Mouse (Mus musculus) regulatory T cell (primary cell): Measurements from ENCODE around the gene Secisbp2.

Source experiments
- in situ Hi-C: fragments of 300-600 bp; cut with MboI, MseI; formaldehyde crosslinking; loops from one replicate; pipeline ENCODE4 v1.15.1; 2025; ENCODE audit warnings: high pct_unique_total_duplicates

Secisbp2 gene

DNA sequence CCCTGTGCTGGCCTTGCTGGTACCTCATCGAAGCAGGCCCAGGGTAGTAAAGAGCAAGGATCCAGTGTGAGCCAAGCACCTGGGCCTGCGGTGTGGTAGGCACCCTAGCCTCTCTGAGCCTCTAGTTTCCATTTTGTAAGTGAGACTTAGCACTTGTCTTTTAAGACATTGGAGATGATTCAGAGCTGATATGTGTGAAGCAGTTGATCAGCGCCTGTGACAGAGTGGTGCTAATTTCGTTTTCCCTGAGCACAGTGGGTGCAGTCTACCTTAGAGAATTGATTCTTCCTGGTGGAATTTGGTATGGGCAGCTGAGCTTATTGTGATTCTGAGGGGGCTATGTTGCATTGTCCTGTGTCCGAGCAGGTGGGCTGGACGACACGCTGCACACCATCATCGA lies 30.1 kb downstream of the Secisbp2 start:
- in situ Hi-C loops, result loop anchor here (25.0 kb wide), 1 partner anchor 556 kb away; no protein-coding TSS in a partner anchor

DNA sequence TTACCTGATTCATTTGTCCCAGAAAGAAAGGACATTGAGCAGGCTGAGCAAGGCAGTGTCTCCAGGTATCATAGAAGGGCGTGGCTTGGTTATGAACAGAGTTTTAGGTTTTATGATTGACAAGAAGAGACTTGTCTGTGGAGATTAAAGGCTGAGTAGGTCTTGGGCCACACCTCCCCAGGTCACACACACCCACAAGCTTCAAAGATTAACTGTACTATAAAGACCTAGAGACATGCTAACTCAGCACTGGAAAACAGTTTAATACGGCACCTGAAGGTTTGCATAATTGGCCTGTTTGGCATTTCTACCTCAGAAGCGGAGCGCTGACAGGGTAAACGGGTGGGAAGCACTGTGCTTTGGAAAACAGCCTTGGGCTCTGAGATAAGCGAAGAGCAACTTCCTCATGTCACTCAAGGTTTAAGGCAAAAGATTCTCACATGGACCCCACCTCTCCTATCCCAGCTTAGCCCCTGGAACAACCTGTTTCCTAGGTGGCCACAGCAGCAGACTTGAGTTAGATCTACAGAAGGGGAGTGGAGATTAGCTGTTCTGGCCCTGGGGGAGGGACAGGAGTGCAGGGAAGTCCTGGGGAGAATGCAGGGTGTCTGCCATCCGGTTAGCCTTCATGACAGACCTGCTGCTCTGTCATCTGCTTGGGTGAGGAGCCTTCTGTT lies 33.9 kb downstream of the Secisbp2 start:
- in situ Hi-C loops, result loop anchor here (25.0 kb wide), 1 partner anchor 552 kb away; no protein-coding TSS in a partner anchor

DNA sequence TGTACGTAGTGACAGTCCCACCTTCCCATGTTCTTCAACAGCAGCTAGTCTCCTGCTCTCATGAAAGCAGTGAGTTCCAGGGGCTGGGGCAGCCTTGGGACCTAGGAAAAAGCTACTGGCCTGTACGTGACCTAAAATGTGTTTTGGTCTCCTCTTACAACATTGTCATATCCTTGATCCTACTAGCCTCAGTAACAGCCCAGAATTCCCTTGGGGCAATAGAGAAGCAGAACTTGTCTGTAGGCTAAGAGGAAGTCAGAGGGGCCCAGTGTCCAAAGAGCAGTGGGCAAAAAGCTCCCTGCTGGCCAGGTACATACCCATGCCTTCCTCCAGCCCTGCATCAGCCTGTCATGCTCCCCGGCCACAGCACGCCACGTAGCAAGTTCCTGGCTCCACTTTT lies 35.5 kb downstream of the Secisbp2 start:
- in situ Hi-C loops, result loop anchor here (25.0 kb wide), 1 partner anchor 550 kb away; no protein-coding TSS in a partner anchor

DNA sequence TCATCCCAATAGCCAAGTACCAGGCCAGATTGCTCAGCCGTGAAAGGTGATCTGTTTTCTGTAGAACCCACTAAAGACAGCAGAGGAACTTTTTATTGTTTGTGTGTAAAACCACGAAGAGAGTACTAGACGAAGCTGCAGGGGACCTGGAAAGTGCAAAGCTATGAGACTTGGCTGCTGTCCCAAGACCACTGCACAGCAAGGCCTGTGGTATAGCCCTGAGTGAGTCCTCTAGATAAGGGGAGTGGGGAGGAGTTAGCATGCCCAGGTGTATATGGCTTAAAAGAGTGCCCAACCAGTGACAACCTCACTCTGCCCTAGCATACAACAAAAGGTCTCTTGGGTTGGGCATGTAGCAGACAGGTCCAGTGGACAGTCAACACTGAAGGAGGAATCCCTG lies 37.2 kb downstream of the Secisbp2 start:
- in situ Hi-C loops, result loop anchor here (25.0 kb wide), 1 partner anchor 549 kb away; no protein-coding TSS in a partner anchor

DNA sequence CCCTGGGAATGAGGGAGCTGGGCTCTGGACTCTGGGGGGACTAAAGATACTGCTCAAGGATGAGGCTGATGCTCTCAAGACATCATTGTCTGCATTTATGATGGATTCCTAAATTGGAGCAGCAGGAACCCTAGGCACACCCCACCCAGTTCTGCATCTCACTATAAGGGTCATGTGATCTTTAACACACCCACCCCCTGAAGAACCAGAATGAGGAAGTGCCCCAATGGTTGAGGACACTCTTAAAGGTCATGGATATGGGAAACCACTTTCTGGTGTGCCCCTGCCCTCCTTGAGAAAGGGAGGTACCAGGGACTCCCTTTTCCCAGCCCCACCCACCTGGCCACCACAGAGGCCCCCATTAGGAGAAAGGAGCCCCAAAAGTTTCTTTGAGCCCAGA lies 45.0 kb downstream of the Secisbp2 start:
- in situ Hi-C loops, result loop anchor here (25.0 kb wide), 1 partner anchor 541 kb away; no protein-coding TSS in a partner anchor

DNA sequence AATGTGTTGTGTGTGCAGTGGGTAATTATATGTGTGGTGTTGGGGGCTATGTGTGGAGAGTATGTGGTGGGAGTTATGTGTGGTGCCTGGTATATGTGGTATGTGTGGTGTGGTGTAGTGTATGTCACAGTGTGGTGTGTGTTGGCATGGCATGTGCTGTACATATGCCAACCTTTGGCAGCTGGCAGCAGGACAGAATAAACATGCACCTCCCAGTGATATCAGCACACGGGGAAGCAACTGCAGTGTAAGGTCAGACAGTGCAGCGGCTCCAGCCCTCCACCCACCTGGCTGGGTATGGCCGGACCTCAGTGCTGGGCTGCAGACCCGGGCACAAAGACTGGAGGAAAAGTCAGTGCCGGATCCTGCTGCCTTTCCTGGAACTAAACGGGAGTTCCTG lies 46.0 kb downstream of the Secisbp2 start:
- in situ Hi-C loops, result loop anchor here (25.0 kb wide), 1 partner anchor 540 kb away; no protein-coding TSS in a partner anchor

DNA sequence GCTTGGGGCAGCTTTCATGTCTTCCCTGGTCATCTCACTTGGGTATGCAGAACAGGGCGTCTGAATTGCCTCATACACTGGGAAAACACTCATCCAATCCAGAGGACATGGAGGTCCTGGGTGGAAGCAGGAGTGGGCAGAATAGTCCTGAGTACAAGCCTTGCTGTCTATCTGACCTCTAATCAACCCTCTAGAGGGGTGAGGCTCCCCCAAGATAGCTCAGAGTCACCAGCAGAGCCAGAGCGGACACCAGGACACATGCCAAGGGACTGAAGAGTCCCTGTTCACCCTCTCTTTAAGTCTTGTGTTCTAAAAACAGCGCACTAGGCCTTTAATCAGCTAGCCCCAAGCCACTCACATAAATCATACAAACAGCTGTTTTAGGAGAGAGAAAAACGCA lies 46.4 kb downstream of the Secisbp2 start:
- in situ Hi-C loops, result loop anchor here (25.0 kb wide), 1 partner anchor 539 kb away; no protein-coding TSS in a partner anchor

DNA sequence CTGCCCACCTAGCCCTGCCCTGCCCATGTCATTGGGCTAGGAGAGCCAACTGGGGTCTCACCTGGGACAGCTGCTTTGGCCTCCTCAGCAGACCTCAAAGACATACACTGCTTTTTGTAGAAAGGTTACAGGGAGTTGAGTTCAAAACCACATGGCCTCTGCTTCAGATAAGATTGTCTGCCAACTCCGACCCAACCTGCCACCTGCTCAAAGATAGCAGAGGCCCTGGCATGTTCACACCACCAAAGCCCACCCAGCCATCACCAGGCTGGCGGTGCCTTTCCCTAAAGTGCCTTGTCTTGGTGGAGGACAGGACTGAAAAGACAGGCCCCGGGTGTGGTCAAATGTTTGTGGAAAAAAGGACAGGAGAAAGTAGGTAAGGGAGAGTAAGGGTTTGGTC lies 46.8 kb downstream of the Secisbp2 start:
- in situ Hi-C loops, result loop anchor here (25.0 kb wide), 1 partner anchor 539 kb away; no protein-coding TSS in a partner anchor

DNA sequence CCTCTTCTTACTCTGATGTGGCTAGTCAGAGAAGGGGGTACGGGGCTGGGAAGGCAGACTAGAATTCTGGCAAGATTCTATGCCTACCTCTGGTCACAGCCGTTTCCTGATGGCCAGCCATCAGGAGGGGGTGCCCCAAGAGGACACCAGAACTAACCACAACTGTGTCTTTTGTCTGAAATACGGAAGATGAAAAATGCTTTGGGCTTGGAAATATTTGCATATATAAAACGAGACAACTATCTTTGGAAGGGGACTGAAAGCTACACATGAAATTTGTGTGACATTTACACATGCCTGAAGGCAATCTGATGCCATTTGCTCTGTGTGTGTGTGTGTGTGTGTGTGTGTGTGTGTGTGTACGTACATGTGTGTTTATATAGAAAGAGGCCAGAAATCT lies 52.4 kb downstream of the Secisbp2 start:
- in situ Hi-C loops, result loop anchor here (10.0 kb wide), 1 partner anchor 1411 kb away; no protein-coding TSS in a partner anchor

DNA sequence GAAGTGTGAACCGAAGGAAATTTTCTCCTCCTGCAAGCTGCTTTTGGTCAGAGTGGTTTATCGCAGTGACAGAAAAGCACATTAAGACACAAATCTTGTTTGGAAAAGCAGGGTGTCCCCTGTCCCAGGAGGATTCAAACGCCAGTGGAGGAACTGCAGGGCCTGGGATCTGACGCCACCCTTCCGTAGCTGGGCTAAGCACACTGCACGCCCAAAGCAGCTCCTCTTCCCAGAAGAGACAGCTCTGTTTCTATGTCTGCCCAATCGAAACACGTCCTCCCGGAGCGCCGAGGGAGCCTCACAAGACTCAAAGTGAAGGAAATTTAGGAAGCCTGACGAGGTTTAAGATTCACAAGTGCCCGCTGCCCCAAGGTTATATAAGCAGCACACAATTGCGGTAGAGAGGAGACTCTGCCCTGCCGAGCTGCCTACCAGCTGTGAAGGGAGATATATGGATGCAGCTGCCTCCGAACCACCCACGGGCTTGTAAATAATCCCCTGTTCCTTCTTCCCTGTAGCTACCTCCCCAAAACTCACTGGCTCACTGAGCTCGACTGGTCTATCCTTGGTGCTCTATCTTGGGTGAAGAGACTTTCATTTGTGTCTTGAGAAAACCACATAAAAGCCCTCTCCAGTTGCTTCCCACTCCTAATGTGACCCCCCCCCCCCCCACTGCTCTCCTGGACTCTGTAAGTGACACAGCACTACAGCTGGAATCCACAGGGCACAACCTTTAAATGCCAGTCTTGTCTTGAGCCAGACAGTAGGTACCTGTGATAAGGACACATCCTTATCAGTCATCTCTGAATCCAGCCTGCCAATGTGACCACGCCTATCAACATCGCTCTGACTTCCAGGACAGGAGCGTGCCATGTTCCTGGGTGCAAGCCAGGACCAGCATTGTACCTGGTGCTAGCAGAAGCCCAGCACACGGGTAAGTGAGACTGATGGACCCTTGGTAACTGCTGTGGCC lies 54.7 kb downstream of the Secisbp2 start:
- in situ Hi-C loops, result loop anchor here (10.0 kb wide), 1 partner anchor 1409 kb away; no protein-coding TSS in a partner anchor

DNA sequence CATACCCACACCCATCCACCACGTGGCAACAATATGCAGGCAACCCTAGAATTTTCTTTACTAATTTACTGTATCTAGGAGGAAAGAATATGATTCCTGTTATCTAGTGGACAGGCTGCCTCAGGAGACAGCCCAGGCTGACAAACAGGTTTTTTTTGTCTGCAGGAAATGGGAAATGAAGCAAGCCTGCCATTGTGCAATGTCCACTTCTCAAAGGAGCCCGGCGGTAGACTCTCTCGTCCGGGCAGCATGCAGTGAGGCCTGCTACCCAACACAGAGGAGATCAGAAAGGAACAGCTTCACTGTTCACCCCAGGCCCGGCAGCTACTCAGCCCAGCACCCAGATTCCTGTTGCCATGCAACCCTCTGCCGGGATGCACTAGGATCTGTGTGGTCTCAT lies 59.2 kb downstream of the Secisbp2 start:
- in situ Hi-C loops, result no loop called here

DNA sequence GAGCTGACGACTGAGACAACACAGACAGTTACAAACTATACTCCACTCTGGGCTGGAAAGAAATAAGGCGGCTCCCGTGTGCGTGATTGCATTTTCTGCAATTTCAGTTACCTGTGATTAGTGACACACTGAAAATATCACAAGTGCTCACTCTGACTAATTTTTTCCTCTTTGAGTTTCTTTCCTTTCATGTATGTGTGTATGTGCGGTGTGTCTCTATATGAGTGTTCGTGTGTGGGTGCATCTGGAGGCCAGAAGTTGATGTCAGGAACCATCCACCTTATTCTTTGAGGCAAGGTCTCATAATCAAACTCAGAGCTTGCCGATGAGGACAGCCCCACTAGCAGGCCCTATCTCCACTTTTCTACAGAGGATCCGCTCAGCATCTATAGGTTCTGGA lies 60.5 kb downstream of the Secisbp2 start:
- in situ Hi-C loops, result no loop called here

DNA sequence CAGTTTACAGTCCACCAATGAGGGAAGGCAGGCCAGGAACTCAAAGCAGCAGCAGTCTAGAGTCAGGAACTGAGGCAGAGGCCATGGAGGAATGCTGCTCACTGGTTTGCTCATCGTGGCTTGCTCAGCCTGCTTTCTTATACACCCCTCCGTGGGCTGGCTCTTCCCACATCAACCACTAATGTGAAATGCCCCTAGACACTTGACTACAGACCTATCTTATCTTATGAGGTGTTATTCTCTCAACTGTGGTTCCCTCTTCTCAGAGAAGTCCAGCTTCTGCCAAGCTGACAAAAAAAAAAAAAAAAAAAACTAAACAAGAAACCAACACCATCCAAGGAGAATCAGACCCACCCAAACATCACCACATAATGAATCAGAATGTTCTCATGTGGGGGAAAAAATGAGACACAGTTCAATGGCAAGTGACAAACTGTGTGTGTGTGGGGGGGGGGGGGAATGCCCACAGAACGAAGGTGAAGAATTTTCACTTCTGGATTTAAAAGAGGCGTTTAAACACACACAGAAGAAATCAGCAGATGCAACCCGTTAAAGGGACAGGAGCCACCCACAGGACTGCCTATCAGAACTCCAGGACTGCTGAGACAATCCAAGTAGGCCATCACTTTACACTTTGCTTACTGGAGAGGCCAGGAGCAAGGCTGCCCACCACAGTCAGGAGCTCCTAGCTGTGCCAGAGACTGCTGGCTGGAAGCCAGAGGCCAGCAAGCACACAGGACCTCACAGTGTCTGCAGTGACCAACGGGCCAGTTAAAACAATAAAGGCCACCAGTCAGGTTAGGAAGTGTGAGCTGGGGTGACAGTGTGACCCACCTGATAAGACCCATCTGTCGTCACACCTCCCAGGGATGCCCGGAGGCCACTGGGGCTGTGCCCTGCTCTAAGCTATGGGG lies 65.1 kb downstream of the Secisbp2 start:
- in situ Hi-C loops, result no loop called here

DNA sequence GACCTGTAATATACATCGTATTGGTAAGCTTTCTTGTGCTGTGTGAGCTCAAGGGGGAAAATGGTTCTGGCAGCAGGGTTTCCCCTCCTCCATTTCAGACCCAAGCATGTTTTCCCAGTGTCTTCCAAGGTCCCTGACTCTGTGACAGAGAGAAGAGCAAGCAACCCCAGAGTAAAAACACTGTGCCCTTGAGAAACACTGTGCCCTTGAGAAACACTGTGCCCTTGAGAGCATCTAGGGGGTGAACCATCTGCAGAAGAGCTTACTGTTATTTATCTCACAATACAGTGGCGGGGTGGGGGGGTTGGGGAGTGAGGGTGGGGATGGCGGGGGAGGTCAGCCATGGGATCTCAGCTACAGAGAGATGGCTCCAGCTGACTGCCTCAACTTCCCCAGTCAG lies 67.8 kb downstream of the Secisbp2 start:
- in situ Hi-C loops, result no loop called here

DNA sequence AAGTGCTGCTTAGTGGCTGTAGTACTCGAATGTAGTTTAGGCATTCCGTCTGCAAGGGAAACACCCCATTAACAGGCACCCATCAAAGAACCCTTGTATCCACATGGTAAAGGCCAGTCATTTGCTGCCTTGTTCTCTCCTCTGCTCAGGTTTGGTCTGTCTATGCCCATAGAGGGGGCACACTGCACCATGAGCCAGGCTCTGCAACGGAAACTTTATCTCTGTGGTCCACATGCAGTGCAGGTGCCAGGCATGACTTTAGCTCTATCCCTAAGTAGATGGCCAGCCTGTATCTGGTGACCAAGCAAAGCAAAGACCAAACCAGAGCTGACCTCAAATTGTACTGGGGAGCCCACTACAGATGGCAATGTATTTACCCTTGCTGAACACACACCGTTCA lies 69.1 kb downstream of the Secisbp2 start:
- in situ Hi-C loops, result no loop called here

DNA sequence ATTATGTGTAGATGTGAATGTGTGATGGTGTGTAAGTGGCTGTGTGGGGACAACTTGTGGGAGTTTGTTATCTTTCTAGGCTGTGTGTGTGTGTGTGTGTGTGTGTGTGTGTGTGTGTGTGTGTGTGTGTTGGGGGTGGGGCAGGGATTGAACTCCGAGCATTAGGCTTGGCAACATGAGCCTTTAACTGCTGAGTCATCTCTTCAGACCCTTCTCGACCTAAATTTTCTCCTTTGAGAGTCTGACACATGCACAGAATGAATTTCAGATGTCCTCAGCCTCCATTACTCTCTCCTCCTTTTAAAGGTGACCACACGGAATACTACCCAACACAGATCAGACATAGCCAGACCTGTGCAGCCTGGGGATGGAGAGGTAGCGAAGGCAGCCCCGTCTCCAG lies 71.6 kb downstream of the Secisbp2 start:
- in situ Hi-C loops, result no loop called here

DNA sequence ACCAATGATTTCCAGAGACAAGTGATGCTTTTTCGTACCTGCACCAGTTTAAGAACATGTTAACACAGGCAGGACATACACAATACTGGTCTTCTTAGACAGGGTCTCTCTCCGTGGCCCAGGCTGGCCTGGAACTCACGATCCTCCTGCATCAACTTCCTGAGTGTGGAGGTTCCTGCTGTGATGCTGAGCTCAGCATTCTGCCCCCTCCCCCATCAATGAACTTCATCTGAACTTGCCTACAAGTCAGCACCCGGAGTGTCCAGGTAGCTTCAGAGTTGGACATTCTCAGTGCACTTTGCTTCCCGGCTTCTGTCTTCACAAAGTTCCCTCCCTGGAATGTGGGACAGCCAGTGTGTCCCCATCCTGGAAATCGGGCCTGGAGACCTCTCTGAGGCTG lies 73.1 kb downstream of the Secisbp2 start:
- in situ Hi-C loops, result no loop called here

DNA sequence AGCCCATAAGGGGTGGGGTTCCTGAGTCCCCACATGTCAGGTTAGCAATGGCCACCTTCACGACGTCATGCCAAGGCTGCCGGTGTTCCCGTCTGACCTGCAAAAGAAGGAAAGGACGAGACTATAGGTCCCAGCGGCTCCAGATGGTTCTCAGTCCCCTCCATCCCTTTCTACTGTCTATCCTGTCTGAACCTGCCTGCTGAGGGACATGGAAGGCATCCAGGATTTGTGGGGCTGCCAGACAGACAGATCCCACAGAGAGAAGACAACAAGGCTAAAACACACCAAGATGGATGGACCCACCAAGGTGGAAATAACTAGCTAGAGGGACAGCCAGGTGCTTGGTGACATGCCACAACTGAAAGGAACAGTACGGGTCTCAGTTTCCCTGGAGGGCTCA lies 73.9 kb downstream of the Secisbp2 start:
- in situ Hi-C loops, result no loop called here

DNA sequence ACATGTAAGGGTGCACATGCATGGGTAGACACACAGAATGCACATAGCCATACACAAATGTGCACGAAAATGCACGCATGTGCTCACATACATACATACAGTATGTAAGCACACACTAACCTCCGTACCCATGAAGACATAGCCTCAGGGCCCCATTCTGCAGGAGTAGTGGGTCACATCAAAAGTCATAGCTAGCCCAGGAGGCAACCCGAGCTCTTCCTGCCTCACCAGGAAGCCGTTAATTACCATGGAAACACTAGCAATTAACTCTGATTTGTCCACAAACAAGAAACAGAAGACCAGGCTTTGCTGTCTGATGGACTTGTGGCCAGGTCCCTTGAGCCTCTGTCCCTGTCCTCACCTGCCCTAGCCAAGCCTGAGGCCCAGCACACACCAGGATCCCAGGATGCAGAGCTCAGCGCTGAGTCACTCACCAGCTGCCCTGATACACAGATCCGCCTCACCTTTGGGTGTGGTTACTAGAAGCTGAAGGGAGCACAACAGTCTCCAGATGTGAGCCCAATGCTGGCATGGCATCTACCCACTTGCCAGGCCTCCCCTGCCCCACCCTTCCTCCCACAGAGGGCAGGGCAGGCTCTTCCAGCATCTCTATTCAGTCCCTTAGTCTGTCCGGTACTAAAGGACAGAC lies 74.6 kb downstream of the Secisbp2 start:
- in situ Hi-C loops, result no loop called here

DNA sequence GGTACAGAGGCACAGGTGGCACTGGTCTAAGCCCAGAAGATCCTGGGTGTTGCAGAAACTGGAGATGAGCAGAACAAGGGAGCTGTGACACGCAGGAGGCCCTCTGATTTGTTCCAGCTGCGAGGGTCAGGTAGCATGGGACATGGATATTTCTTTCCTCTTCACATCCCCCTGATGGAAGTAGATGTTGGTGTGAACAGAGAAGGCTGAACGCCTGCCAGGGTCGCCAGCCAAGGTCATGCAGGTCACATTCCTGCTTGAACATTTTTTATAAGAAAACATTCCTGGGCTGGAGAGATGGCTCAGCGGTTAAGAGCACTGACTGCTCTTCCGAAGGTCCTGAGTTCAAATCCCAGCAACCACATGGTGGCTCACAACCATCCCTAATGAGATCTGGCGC lies 75.9 kb downstream of the Secisbp2 start:
- in situ Hi-C loops, result no loop called here
